Mouse (Mus musculus) ES-Bruce4 (cell line): Measurements from ENCODE around the gene Atxn7l1.

Source experiments
- CTCF ChIP-seq: IDR thresholded peaks from one replicate; pipeline ENCODE4 v1.8.1; 2011; ENCODE audit warnings: low read depth, low read length
- POLR2A ChIP-seq: IDR thresholded peaks from one replicate; pipeline ENCODE4 v1.8.1; 2011; ENCODE audit warnings: low read length; ENCODE audit not compliant: insufficient read depth

- TF ChIP-seq CTCF (no peak), POLR2A (no peak)
These were observed 155.9 kb downstream of the Atxn7l1 start for GRCm38 (mm10) chr12:33303384-33303770.
